Mouse (Mus musculus) limb, embryonic 13.5 days (tissue): ENCODE data around the gene Serinc1. TPM values are rescaled to one million over a fixed set of nuclear protein-coding genes. Genes with fewer than 3 reads are reported as not detected.
A peak's percentile ranks its signal among the peaks of the same experiment; 100 is the strongest.

Experiments
- ATAC-seq: fragments of 200-750 bp; cut with Nextera tagmentation; 2 replicates; pipeline ENCODE4 v1.8.0; 2017; ENCODE audit warnings: low read depth, moderate number of reproducible peaks, moderate TSS enrichment; ENCODE audit not compliant: low FRiP score
- H3K27ac ChIP-seq: fragments of 300-500 bp; sonication (generic); 2 replicates; pipeline ENCODE4 v1.5.1; 2015; ENCODE audit warnings: inconsistent platforms, mild to moderate bottlenecking, moderate library complexity
- H3K27me3 ChIP-seq: fragments of 300-500 bp; sonication (generic); 2 replicates; pipeline ENCODE4 v1.6.1; 2015; ENCODE audit warnings: mild to moderate bottlenecking, inconsistent platforms
- H3K36me3 ChIP-seq: fragments of 300-500 bp; sonication (generic); 2 replicates; pipeline ENCODE4 v1.6.1; 2015; ENCODE audit warnings: inconsistent platforms, mild to moderate bottlenecking, moderate library complexity
- H3K4me1 ChIP-seq: fragments of 300-500 bp; sonication (generic); 2 replicates; pipeline ENCODE4 v1.6.1; 2015; ENCODE audit warnings: inconsistent platforms
- H3K4me2 ChIP-seq: fragments of 300-500 bp; sonication (generic); replicated peaks from 2 replicates; pipeline ENCODE4 v1.6.1; 2015; ENCODE audit warnings: inconsistent platforms, mild to moderate bottlenecking, moderate library complexity
- H3K4me3 ChIP-seq: fragments of 300-500 bp; sonication (generic); 2 replicates; pipeline ENCODE4 v1.5.1; 2015; ENCODE audit warnings: moderate library complexity, mild to moderate bottlenecking, inconsistent platforms
- H3K9ac ChIP-seq: fragments of 300-500 bp; sonication (generic); 2 replicates; pipeline ENCODE4 v1.6.1; 2015; ENCODE audit warnings: mild to moderate bottlenecking, inconsistent platforms
- H3K9me3 ChIP-seq: fragments of 300-500 bp; sonication (generic); 2 replicates; pipeline ENCODE4 v1.6.1; 2016; ENCODE audit warnings: inconsistent platforms
- WGBS: fragments of 180-500 bp; shearing (Covaris S2); methylation state at CpG from one replicate; pipeline ENCODE4 v1.1.7; 2015; 5-methylcytosine and 5-hydroxymethylcytosine counted together
- polyA plus RNA-seq: library from polyadenylated mRNA; unstranded; fragments of >200 nt; fragmentation: Nextera tagmentation; extraction: Ambion mirVana; gene quantifications from 2 replicates; pipeline ENCODE4 v1.2.1, GENCODE M21; 2015

Serinc1 gene
- polyA plus RNA-seq, 1 experiment from 2014 or later = 167 TPM

GRCm38 (mm10) chr10:57531076-57531475 lies 1.3 kb downstream of the Serinc1 start:
- H3K36me3 ChIP-seq = peaks cover 13% of the 10 kb centered on the region
- H3K4me1 ChIP-seq = peaks cover 20% of the 10 kb centered on the region
- 63% methylated on average over 2 of the region's 2 CpGs for whole genome bisulfite sequencing
- H3K4me2 ChIP-seq = peak overlapping the region; percentile 70
- ATAC-seq = no peak
- no peaks in the 10 kb centered on the region for H3K27me3 ChIP-seq
- peak overlapping the region; percentile 90; the same call in 1 of the 2 replicates for H3K9ac ChIP-seq
- H3K4me3 ChIP-seq = peak overlapping the region; percentile 87
- H3K9me3 ChIP-seq = no peaks in the 10 kb centered on the region
- no peak overlapping the region for H3K27ac ChIP-seq

- no peak overlapping the region for H3K27ac ChIP-seq
Measured at GRCm38 (mm10) chr10:57526469-57526868, 5.9 kb downstream of the Serinc1 start.

DNA sequence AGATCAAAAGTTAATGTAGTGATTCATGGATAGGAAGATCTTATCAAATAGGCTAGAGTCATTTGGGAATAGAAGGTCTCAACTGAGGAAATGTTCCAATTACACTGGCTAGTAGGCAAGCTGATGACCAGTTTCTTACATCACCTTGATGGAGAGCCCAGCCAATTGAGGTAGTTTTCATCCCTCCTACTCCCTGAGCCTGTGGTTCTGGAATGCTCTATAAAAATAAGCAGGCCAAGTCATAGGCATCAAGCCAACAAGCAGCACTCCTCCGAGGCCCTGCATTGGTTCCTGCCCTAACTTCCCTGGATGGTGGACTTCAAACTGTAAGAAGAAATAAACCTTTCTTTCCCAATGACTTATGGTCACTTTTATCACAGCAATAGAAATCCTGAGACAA lies 17.1 kb downstream of the Serinc1 start:
- no peak overlapping the region for H3K9ac ChIP-seq
- H3K4me1 ChIP-seq = no peaks in the 10 kb centered on the region
- no peak overlapping the region for H3K4me3 ChIP-seq
- no peaks in the 10 kb centered on the region for H3K27me3 ChIP-seq
- 62% methylated on average over 1 of the region's 1 CpGs for WGBS
- peaks cover 75% of the 10 kb centered on the region for H3K36me3 ChIP-seq
- ATAC-seq = peak; percentile 69; the same call in 1 of the 2 replicates
- no peak overlapping the region for H3K27ac ChIP-seq
- H3K4me2 ChIP-seq = no peak overlapping the region
- H3K9me3 ChIP-seq = no peaks in the 10 kb centered on the region; the same call in 1 of the 2 replicates

More at GRCm38 (mm10) chr10:57526469-57526868, 5.9 kb downstream of the Serinc1 start:
- 95% methylated on average over 5 of the region's 5 CpGs for WGBS
- no peak overlapping the region for H3K4me2 ChIP-seq
- peaks cover 49% of the 10 kb centered on the region for H3K36me3 ChIP-seq
- ATAC-seq = no peak
- H3K9me3 ChIP-seq = peaks cover 4% of the 10 kb centered on the region; the same call in 1 of the 2 replicates
- no peak overlapping the region for H3K4me3 ChIP-seq
- no peak overlapping the region for H3K9ac ChIP-seq
- H3K4me1 ChIP-seq = peaks cover 20% of the 10 kb centered on the region
- no peaks in the 10 kb centered on the region for H3K27me3 ChIP-seq

- Histone ChIP-seq H3K27me3 (no peaks in the 10 kb centered on the region), H3K4me3 (no peak overlapping the region), H3K9me3 (no peaks in the 10 kb centered on the region; the same call in 1 of the 2 replicates), H3K4me2 (no peak overlapping the region), H3K36me3 (peaks cover 71% of the 10 kb centered on the region), H3K9ac (no peak overlapping the region), H3K4me1 (no peaks in the 10 kb centered on the region), H3K27ac (no peak overlapping the region)
- WGBS = 94% methylated on average over 2 of the region's 2 CpGs
- no peak for ATAC-seq
Measured at GRCm38 (mm10) chr10:57514616-57515015, 17.7 kb downstream of the Serinc1 start.

DNA sequence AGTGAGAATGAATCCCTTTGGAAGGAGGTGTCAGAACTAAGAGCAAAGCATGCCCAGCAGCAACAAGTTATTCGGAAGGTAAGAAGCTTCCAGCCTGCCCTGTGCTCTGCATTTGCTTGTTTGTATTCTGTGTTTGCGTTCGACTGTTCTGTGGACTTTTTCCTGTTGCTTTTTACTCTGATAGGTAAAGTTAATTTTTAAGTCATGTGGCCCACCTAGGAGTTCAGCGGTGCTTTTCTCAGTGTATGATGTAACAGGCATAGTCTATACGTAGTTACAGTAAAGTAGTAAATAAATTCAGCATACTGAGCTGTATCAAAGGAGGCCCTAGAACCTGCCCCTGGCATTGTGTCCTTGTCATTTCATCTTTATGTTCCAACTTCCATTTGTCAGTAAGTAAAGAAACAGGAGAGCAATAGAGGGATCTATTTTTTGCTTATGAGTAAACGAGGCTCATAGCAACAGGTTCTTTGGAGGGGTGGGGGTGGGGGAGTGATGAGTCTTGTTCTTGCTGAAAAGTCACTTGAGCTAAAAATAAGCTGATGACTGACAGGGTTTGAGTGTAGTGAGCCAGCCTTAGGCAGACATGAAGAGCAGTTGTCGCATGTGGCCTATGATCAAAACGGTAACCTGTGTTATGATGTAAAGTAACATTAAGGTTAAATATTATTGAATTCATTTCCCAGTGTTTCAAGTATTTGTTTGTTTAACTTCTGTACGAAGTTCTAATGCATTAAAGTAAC lies 32.7 kb downstream of the Serinc1 start:
- Histone ChIP-seq H3K9me3 (no peaks in the 10 kb centered on the region), H3K27ac (no peak overlapping the region), H3K4me1 (no peaks in the 10 kb centered on the region), H3K4me3 (no peak overlapping the region), H3K36me3 (peaks cover 22% of the 10 kb centered on the region), H3K4me2 (no peak overlapping the region), H3K9ac (no peak overlapping the region), H3K27me3 (no peaks in the 10 kb centered on the region)
- ATAC-seq = no peak
- WGBS = 80% methylated on average over 9 of the region's 9 CpGs

DNA sequence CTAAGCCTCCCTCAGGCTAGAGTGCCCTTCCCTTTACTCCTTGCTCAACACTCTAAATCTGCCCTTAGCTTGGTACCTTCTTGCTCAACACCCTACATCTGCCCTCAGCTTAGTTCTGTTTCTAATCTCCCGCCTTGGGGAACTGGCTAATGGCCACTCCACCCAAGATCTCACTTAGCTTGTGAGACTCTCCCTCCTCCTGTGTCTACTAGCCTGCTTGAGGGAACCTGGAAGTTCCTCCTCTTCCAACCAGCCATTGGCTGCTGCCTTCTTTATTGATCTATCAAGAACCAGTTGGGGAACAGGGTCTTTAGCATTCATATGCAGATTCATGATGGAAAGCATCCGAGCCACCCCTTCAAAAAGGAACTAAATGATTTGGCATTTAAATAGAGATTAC lies 40.3 kb downstream of the Serinc1 start:
- peaks cover 14% of the 10 kb centered on the region for H3K4me1 ChIP-seq
- no peak for ATAC-seq
- H3K9ac ChIP-seq = no peak overlapping the region
- H3K4me3 ChIP-seq = no peak overlapping the region
- 90% methylated on average over 2 of the region's 2 CpGs for WGBS
- H3K27me3 ChIP-seq = no peaks in the 10 kb centered on the region
- peaks cover 4% of the 10 kb centered on the region; the same call in 1 of the 2 replicates for H3K9me3 ChIP-seq
- no peak overlapping the region for H3K27ac ChIP-seq
- no peak overlapping the region for H3K4me2 ChIP-seq
- peaks cover 26% of the 10 kb centered on the region for H3K36me3 ChIP-seq

DNA sequence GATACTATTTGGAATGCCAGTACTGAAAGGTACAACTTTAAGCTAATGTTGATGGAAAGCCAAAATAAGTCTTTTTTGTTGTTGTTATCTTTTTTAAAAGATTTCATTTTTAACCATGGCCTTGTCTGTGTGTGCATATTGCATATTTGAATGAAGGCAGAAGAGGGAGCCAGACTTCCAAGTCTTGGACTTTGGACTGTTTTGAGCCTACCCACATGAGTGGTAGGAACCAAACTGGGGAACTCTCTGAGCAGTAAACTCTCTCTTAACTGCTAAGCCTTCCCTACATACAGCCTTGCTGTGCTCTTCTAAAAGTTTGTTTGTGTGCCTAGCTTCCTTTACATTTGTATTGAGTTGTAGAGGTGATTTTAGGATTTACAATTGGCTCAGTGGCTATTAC lies 43.7 kb downstream of the Serinc1 start:
- Histone ChIP-seq H3K27me3 (no peaks in the 10 kb centered on the region), H3K4me3 (0 out of 2 replicates have a peak overlapping the region, but pooled peaks have one; percentile 0), H3K27ac (no peak overlapping the region), H3K9me3 (peaks cover 4% of the 10 kb centered on the region; the same call in 1 of the 2 replicates), H3K4me2 (peak overlapping the region; percentile 23; the same call in 1 of the 2 replicates), H3K9ac (no peak overlapping the region), H3K36me3 (peaks cover 15% of the 10 kb centered on the region), H3K4me1 (peaks cover 14% of the 10 kb centered on the region)
- no peak for ATAC-seq

- no peak overlapping the region for H3K27ac ChIP-seq
- H3K4me3 ChIP-seq = peak overlapping the region; percentile 91
- 2% methylated on average over 8 of the region's 8 CpGs for WGBS
- no peak for ATAC-seq
- peak overlapping the region; percentile 97 for H3K9ac ChIP-seq
- H3K36me3 ChIP-seq = peaks cover 11% of the 10 kb centered on the region; the same call in 1 of the 2 replicates
- peaks cover 14% of the 10 kb centered on the region for H3K4me1 ChIP-seq
- H3K27me3 ChIP-seq = no peaks in the 10 kb centered on the region
- peak overlapping the region; percentile 68 for H3K4me2 ChIP-seq
- H3K9me3 ChIP-seq = no peaks in the 10 kb centered on the region
Measured at GRCm38 (mm10) chr10:57487201-57487600, 45.1 kb downstream of the Serinc1 start.

- under 1% methylated on average over 59 of the region's 65 CpGs for WGBS
- no peaks in the 10 kb centered on the region for H3K9me3 ChIP-seq
- peak; percentile 91 for ATAC-seq
- H3K36me3 ChIP-seq = peaks cover 5% of the 10 kb centered on the region; the same call in 1 of the 2 replicates
- H3K4me1 ChIP-seq = peaks cover 14% of the 10 kb centered on the region
- no peaks in the 10 kb centered on the region for H3K27me3 ChIP-seq
- peak overlapping the region; percentile 97 for H3K9ac ChIP-seq
- H3K27ac ChIP-seq = peak overlapping the region; percentile 98
- peak overlapping the region; percentile 68 for H3K4me2 ChIP-seq
- H3K4me3 ChIP-seq = peak overlapping the region; percentile 91
Measured at GRCm38 (mm10) chr10:57486542-57487071, 45.7 kb downstream of the Serinc1 start.

GRCm38 (mm10) chr10:57485908-57486541 lies 46.3 kb downstream of the Serinc1 start, which contains the start of gene Hsf2:
TSS of gene Hsf2 (plus strand) at chr10:57486385.
- no peaks in the 10 kb centered on the region for H3K9me3 ChIP-seq
- peaks cover 14% of the 10 kb centered on the region for H3K4me1 ChIP-seq
- ATAC-seq = peak; percentile 100
- peak within 1 kb of the TSS; percentile 68 for H3K4me2 ChIP-seq
- peak within 1 kb of the TSS; percentile 98 for H3K27ac ChIP-seq
- H3K4me3 ChIP-seq = peak within 1 kb of the TSS; percentile 91
- H3K9ac ChIP-seq = peak within 1 kb of the TSS; percentile 97
- under 1% methylated on average over 52 of the region's 52 CpGs for WGBS
- peaks cover 3% of the 10 kb centered on the region; the same call in 1 of the 2 replicates for H3K36me3 ChIP-seq
- H3K27me3 ChIP-seq = no peaks in the 10 kb centered on the region

DNA sequence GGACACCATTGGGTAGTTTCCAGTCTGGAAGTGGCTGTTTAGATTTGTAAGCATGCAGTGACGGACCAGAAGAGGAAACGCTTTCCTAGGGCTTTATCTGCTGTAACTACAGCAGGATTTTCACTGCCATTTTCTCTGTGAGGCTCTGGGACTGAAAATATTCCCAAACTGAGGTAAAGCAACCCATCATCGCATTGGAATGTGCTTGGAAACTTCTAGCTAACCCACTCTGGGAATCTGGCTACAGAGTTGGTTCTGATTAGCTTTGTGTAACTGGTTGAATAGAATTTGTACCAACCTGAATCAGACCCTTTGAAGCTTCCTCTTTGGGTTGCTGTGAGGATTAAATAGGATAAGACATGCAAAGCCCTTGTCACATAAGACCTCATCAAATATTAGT lies 47.6 kb downstream of the Serinc1 start:
- Histone ChIP-seq H3K4me1 (peaks cover 14% of the 10 kb centered on the region), H3K27me3 (no peaks in the 10 kb centered on the region), H3K4me2 (no peak overlapping the region), H3K9me3 (no peaks in the 10 kb centered on the region), H3K36me3 (no peaks in the 10 kb centered on the region), H3K9ac (no peak overlapping the region), H3K4me3 (no peak overlapping the region), H3K27ac (no peak overlapping the region)
- ATAC-seq = no peak
- 83% methylated on average over 3 of the region's 3 CpGs for WGBS

- Histone ChIP-seq H3K4me1 (no peaks in the 10 kb centered on the region), H3K4me2 (no peak overlapping the region), H3K36me3 (no peaks in the 10 kb centered on the region), H3K4me3 (no peak overlapping the region), H3K9ac (no peak overlapping the region), H3K27me3 (no peaks in the 10 kb centered on the region), H3K27ac (no peak overlapping the region), H3K9me3 (no peaks in the 10 kb centered on the region)
- no peak for ATAC-seq
- WGBS = 65% methylated on average over 5 of the region's 5 CpGs
Measured at GRCm38 (mm10) chr10:57481717-57482116, 50.6 kb downstream of the Serinc1 start.
